Mouse (Mus musculus): ENCODE measurements at regions not wholly inside any gene's neighbourhood (a gene's known extent, or its start where the extent isn't known, plus 50 kb on each side); places are given as distances from the start of the nearest gene placed in this dataset.
"Not testable (repeated sequence)": the region's sequence is repeated elsewhere in the genome, so short reads cannot be mapped to it uniquely, and the experiment has no call there.

DNA sequence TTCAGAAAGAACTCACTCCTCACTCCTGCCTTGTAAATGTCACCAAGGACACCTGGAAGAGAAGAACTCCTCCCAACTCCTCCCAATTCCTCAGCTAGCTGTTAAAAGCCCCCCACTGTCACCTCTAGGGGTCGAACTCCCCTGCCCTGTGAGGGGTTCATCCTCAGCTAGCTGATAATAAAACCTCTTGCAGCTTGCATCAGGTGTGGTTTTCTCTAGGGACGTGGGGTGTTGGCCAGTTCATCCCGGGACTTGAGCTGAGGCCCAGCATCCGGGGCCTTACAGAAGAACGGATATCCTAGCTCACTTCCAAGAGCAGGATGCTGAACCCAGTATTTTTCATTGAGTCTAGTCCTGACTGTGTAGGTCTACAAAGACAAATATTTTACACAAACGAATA lies 176.4 kb upstream of the Asap2 start:
- TF ChIP-seq CTCF (IDR thresholded peaks at IDR 0.05; ENCODE audit: control insufficient read depth, insufficient read depth, insufficient replicate concordance, low read depth, low read length); POLR2A (IDR thresholded peaks at IDR 0.05; ENCODE audit: control insufficient read depth, low read depth, low read length): not testable (repeated sequence)

Measured in testis, adult 2 months (tissue).